Mouse (Mus musculus) left cerebral cortex, adult 2 months (tissue): ENCODE data around the gene Cyp27b1. TPM values are rescaled to one million over a fixed set of nuclear protein-coding genes. Genes with fewer than 3 reads are reported as not detected.

Experiments used
- DNase-seq, 2 experiments: peaks; one replicate each; pipeline ENCODE4 v3.0.0; 2021 to 2022; ENCODE audit warnings: low spot score in 2 of 2, mixed read lengths in 1 of 2; ENCODE audit errors: extremely low spot score in 1 of 2
- H3K27ac ChIP-seq: fragments of 200-600 bp; 2 replicates; pipeline ENCODE4 v1.8.1; 2022
- H3K4me3 ChIP-seq: fragments of 200-600 bp; 2 replicates; pipeline ENCODE4 v1.8.1; 2022
- CTCF ChIP-seq: fragments of 200-600 bp; IDR thresholded peaks from 2 replicates; pipeline ENCODE4 v1.8.1; 2022; ENCODE audit warnings: antibody characterized with exemption, mild to moderate bottlenecking, moderate library complexity
- intact Hi-C: fragments of 180-260 bp; cut with DNase I; formaldehyde crosslinking; loops from one replicate; pipeline ENCODE4 v1.15.1; 2025
- microRNA-seq, 2 experiments: library from miRNA; unstranded; fragments of <30 nt; microRNA quantifications; one replicate each; pipeline ENCODE4 v1.2.0; 2021
- total RNA-seq, 2 experiments: library from RNA; stranded (reverse); gene quantifications; 2 replicates each; pipeline ENCODE4 v1.2.3; 2021

Cyp27b1 gene
- total RNA-seq, 2 experiments from 2014 or later = 0.36 to 0.77 TPM

DNA sequence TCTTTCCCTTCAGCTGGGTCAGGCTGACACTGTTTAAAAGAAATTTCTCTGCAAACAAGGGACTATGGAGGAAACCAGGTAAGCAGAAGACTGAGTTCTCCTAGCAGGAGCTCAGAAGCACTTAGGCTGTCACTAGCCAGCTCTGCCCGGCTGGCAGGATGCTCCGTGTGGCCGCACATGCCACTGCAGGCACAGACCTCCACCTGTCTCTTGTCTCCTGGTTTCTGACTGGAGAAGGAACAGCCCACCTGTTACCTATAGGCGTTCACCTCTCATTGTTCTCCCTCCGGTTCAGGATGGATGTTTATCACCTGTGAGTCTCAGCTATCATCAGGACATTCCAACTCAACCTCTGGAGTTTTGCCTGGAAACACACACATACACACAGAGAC lies 35.9 kb downstream of the Cyp27b1 start:
- no peak; the same call in 1 of the 2 replicates for TF ChIP-seq CTCF
- Histone ChIP-seq H3K4me3 (no peak overlapping the region), H3K27ac (no peak overlapping the region; the same call in 1 of the 2 replicates)
- DNase-seq = no peak
- intact Hi-C loops = no loop called here

DNA sequence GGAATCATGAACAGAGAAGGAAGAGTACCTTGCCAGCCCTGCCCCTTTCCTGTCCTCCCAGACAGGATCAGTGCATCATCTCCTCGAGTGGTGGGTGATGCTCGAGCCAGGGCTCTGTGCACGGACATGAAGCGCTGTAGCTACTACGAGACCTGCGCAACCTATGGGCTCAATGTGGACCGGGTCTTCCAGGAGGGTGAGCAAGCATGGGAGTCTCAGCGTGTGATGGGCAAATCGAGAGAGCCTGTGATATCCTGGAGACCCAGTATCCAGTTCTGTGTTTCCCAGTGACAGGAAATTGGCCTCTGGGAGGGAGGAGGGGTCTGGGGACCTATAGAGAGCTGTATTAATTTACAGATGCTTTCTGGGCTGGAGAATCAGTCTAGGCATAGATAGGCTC lies 37.0 kb downstream of the Cyp27b1 start:
- TF ChIP-seq CTCF = no peak
- DNase-seq = no peak
- intact Hi-C loops = no loop called here

DNA sequence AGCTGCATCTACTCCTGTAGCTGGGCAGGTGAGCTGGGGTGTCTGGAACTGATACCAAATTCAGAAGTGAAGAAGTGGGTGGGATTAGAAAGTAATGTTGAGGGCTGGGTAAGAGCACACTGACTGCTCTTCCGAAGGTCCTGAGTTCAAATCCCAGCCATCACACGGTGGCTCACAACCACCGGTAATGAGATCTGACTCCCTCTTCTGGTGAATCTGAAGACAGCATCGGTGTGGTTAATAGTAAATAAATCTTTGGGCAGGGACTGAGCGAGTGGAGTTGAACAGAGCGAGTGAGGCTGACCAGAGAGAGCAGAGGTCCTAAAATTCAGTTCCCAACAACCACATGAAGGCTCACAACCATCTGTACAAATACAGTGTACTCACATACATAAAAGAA lies 37.6 kb downstream of the Cyp27b1 start:
- no peak for DNase-seq
- TF ChIP-seq CTCF = peak; percentile 30
- H3K4me3 ChIP-seq = no peak overlapping the region
- intact Hi-C loops = no loop called here
- H3K27ac ChIP-seq = no peak overlapping the region

More for the DNA sequence above, 37.0 kb downstream of the Cyp27b1 start:
- Histone ChIP-seq H3K4me3 (no peak overlapping the region), H3K27ac (no peak overlapping the region)

DNA sequence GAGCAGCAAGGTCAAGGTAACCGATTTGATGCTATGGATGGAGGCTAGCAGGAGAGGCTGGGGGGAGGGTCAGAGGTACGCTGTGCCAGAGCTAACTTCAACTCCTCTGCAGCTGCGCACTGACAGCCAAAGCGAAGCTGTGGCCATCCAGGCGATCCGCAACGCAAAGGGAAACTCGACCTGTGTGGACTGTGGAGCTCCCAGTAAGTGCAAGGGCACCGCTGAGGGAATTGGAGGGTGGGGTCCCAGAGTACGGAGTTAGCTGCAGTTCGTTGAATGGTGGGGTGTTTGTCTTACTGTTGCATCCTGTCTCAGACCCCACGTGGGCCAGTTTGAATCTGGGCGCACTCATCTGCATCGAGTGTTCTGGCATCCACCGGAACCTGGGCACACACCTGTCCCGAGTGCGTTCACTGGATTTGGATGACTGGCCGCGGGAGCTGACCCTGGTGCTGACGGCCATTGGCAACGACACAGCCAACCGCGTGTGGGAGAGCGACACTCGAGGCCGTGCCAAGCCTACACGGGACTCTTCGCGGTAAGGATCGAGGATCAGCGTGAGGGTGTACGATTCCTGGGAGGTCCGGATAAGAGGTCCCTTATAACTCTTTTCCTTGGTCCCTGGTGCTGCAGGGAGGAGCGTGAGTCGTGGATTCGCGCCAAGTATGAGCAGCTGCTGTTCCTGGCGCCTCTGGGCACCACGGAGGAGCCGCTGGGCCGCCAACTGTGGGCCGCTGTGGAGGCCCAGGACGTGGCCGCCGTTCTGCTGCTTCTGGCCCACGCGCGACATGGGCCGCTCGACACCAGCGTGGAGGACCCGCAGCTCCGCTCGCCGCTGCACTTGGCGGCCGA lies 42.7 kb downstream of the Cyp27b1 start:
- peak; percentile 52 to 61 for DNase-seq
- Histone ChIP-seq H3K27ac (peak overlapping the region; percentile 60), H3K4me3 (peak overlapping the region; percentile 13; the same call in 1 of the 2 replicates)
- no peak for TF ChIP-seq CTCF
- intact Hi-C loops = no loop called here

DNA sequence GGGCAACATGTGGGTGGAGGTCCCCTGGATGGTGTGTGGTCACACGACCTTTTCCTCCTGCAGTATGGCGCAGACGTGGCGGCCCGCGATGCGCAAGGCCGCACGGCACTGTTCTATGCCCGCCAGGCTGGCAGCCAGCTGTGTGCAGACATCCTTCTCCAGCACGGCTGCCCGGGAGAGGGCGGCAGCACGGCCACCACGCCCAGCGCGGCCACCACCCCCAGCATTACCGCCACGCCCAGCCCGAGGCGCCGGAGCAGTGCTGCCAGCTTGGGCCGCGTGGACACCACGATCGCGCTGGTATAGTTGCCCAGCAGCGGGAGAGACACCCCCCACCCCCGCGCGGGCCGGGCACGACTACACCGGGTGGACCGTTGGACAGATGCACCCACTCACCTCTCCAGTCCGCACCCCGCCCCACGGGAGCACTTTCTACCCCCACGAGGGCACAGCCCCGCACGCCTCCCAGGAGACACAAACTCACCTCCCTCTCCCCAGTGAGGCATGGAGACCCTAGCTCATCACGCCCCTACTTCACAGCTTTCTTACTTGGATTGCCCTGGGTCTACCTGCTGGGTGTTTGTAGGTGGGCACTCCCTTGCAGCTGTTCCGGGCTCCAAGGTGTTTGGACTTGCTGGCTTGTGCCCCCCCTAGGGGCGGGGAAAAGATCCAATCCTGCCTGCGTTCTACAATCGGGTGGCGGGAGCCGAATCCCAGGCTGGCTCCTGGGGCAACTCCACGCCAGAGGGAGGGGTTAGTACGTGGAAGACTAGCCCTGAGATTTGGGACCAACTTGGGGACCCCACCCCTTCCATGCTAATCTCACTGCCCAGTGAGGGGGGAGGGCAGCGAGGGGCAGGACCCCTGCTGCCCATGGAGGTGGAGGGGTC lies 43.7 kb downstream of the Cyp27b1 start:
- peak; percentile 7 for TF ChIP-seq CTCF
- Histone ChIP-seq H3K27ac (peak overlapping the region; percentile 60; the same call in 1 of the 2 replicates), H3K4me3 (0 out of 2 replicates have a peak overlapping the region, but pooled peaks have one; percentile 13)
- intact Hi-C loops = no loop called here
- DNase-seq = peak; percentile 56 to 65

DNA sequence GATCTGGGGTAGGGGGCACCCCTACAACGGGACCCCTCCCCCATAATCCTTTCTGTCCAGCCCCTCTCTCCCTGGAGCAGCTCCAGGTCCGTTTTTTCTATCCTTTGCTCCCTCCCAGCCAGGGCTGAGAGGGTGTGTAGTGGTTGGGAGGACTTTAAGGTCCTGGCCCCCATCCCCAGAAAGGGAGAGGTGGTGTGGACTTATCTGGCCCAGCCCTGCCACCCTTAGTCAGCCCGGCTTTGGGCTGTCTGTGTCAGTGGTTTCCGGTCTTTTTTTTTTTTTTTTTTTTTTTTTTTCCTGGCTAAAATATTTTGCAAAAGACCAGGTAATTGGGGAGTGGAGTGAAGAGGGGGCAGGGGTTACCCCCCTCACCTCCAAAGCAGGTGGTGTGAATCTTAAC lies 44.7 kb downstream of the Cyp27b1 start:
- TF ChIP-seq CTCF = no peak
- intact Hi-C loops = no loop called here
- H3K27ac ChIP-seq = no peak overlapping the region
- no peak overlapping the region for H3K4me3 ChIP-seq
- DNase-seq = peak in 1 of 2 experiments; percentile 18

DNA sequence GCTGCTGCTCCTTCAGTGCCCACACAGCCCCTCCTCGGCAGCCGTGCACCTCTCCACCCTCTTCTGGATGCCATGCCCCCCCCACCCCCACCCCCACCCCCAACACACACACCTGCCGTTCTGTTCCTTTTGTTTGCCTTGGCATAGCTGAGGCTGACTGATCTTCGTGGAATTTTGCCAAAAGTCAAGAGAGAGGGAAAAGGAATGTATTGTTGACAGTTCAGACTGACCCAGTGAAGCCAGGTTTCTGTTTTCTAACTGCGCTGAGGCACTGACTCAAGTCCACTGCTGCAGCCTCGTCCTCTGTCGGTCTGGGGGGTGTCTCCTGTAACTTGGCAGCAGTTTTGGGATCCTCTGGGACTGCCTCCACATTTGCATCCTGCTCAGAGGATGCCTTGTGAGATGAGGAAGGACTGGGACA lies 46.3 kb downstream of the Cyp27b1 start:
- no peak for TF ChIP-seq CTCF
- peak overlapping the region; percentile 72 for H3K27ac ChIP-seq
- no peak overlapping the region for H3K4me3 ChIP-seq
- no peak for DNase-seq
- intact Hi-C loops = no loop called here

DNA sequence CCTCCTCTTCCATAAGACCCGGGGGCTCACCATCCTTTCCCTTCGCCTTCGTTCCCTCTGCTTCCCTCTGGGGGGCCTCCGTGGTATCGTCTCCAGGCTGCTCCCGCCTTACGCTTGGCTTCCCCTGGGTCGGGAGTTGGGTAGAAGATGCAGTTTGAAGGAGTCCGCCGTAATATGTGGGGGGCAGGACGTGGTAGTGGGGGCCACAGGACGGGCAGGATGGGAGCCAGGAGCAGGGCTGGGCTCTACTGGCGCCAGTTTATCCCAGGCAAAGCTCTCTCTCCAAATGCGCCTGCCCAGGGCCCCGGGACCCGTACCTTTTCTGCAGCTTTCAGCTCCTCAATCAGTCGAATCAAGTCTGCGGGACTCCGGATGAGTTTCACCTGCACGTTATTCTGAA lies 50.5 kb downstream of the Cyp27b1 start:
- Histone ChIP-seq H3K27ac (no peak overlapping the region), H3K4me3 (no peak overlapping the region)
- DNase-seq = no peak
- intact Hi-C loops = no loop called here
- no peak; the same call in 1 of the 2 replicates for TF ChIP-seq CTCF

DNA sequence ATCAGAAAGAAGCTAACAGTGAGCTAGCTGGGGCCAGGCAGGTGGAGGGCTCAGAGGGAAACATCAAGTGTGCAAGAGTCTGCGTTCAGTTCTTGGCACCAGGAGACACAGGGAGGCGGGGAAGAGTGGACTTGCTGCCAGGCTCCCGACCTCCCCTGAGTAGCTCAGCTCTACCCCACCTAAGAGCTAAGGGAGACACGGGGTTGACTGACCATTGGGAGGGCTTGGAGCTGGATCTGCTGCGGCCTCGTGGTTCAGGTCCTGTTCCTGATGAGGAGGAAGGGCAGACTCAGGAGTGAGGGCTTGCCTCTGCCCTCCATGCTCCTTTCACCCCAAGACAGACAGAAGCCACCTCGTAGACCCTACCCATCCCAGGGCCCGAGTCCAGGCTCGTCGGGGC lies 51.1 kb downstream of the Cyp27b1 start:
- no peak for DNase-seq
- intact Hi-C loops = no loop called here
- Histone ChIP-seq H3K4me3 (no peak overlapping the region), H3K27ac (no peak overlapping the region)
- TF ChIP-seq CTCF = no peak

DNA sequence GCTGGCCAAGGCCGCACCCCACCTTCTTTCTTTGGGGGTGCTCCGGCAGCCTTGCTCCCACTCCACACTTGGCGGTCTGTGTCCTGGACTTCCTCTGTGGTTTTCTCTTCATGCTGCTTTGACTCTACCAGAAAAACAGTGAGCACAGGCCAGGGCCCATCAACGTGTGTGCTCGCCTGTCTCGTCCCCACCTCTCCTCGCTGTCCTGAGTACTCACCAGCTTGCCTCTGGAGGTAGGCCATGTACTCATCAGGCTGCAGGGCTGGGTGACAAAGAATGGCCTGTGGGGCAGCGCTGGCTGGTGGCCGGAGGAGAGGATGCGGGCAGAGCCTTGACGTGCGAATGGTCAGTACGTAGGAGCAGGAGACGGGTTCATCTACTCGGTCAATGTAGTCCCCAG lies 51.8 kb downstream of the Cyp27b1 start:
- H3K4me3 ChIP-seq = no peak overlapping the region
- no peak for TF ChIP-seq CTCF
- DNase-seq = no peak
- H3K27ac ChIP-seq = no peak overlapping the region
- intact Hi-C loops = no loop called here

DNA sequence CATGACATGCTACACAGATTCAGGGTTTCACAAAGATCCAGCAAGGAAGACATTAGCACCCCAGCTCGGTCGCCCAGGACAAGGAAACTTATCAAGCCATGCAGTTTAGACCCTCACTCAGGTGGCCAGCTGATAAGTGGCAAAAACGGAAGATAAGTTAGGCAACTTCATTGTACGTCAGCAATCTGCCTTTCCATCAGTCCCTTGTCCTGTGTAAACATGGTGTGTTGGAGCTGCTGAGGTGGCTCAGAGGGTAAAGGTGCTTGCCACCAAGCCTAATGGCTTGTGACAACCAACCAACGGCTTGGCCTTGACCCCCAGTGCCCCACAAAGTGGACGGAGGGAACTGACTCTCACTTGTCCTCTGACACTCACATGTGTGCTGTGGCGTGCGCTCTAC lies 52.4 kb downstream of the Cyp27b1 start:
- H3K27ac ChIP-seq = no peak overlapping the region
- no peak for TF ChIP-seq CTCF
- H3K4me3 ChIP-seq = no peak overlapping the region
- DNase-seq = no peak
- intact Hi-C loops = no loop called here

DNA sequence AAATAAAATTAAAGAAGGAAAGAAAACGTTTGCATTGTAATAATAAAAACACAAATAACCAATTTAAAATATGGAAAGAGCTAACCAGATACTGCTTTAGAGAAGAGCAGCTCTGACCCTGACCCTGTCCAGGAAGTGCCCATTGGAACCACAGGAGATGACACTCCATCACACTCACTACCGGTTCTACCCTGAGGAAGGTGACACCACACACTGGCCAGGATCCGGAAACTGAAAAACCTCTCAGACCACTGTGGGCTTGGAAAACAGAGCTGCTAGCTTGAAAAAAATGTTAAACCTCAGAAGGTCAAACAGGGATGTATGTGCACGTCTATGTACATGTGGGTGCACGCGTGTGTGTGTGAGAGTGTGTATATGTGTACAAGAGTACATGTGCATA lies 53.1 kb downstream of the Cyp27b1 start:
- no peak overlapping the region for H3K27ac ChIP-seq
- DNase-seq = no peak
- no peak for TF ChIP-seq CTCF
- H3K4me3 ChIP-seq = no peak overlapping the region
- intact Hi-C loops = no loop called here

Small RNA genes lying within 50 kb of the gene (microRNA-seq; reads per million reads assigned to microRNA genes)
- 0 to 0.24 reads per million in 2 experiments for gene Mir546

Other genes starting within 250 kb of the Cyp27b1 start
- gene Atp23, start 146.9 kb upstream of the Cyp27b1 start, total RNA-seq = 10 to 100 TPM; 11.7 TPM
- gene Ctdsp2, start 69.5 kb upstream of the Cyp27b1 start, total RNA-seq = 10 to 100 TPM; 79.4 to 83.8 TPM
- under 1 TPM; 0.18 to 0.28 TPM for gene Avil, start 47.5 kb upstream of the Cyp27b1 start, total RNA-seq
- 10 to 100 TPM; 30.2 to 30.7 TPM for gene Tsfm, start 17.4 kb upstream of the Cyp27b1 start, total RNA-seq
- gene Mettl1, start 6.8 kb upstream of the Cyp27b1 start, total RNA-seq = 10 to 100 TPM; 10.1 to 12.3 TPM
- under 1 TPM in 1 of 2 experiments, not detected in 1; 0.21 TPM for gene Eef1akmt3, start 6.7 kb upstream of the Cyp27b1 start, total RNA-seq
- gene March9, start 11.9 kb downstream of the Cyp27b1 start, total RNA-seq = 10 to 100 TPM; 18.1 to 22.5 TPM
- 10 to 100 TPM; 74.4 to 75.2 TPM for gene Cdk4, start 15.3 kb downstream of the Cyp27b1 start, total RNA-seq
- 10 to 100 TPM; 63.7 to 64.4 TPM for gene Tspan31, start 22.0 kb downstream of the Cyp27b1 start, total RNA-seq
- gene Agap2, start 27.0 kb downstream of the Cyp27b1 start, total RNA-seq = 100 to 1,000 TPM; 627 to 694 TPM
- 100 to 1,000 TPM; 109 to 114 TPM for gene Os9, start 72.9 kb downstream of the Cyp27b1 start, total RNA-seq
- gene B4galnt1, start 117.0 kb downstream of the Cyp27b1 start, total RNA-seq = 100 to 1,000 TPM; 122 to 125 TPM
- 1 to 10 TPM; 3.8 TPM for gene Slc26a10, start 132.4 kb downstream of the Cyp27b1 start, total RNA-seq
- gene Arhgef25, start 141.8 kb downstream of the Cyp27b1 start, total RNA-seq = 100 to 1,000 TPM; 198 to 208 TPM
- 100 to 1,000 TPM; 207 to 223 TPM for gene Dtx3, start 147.5 kb downstream of the Cyp27b1 start, total RNA-seq
- gene Pip4k2c, start 163.3 kb downstream of the Cyp27b1 start, total RNA-seq = 100 to 1,000 TPM; 113 to 115 TPM
- 1,000 to 10,000 TPM; 1,016 to 1,023 TPM for gene Kif5a, start 215.1 kb downstream of the Cyp27b1 start, total RNA-seq
- gene Dctn2, start 218.1 kb downstream of the Cyp27b1 start, total RNA-seq = 100 to 1,000 TPM; 254 to 259 TPM
- 10 to 100 TPM; 42.2 to 52.4 TPM for gene Mbd6, start 240.8 kb downstream of the Cyp27b1 start, total RNA-seq